Mouse (Mus musculus) liver, adult 2 months (tissue): ENCODE results near the gene Lyl1.
A peak's percentile ranks its signal among the peaks of the same experiment; 100 is the strongest.

ENCODE experiments used
- CTCF ChIP-seq: fragments of 200-500 bp; IDR thresholded peaks from 2 replicates; pipeline ENCODE4 v1.5.1; 2011; ENCODE audit warnings: low read depth, low read length, control low read depth
- POLR2A ChIP-seq: fragments of 200-500 bp; IDR thresholded peaks from 2 replicates; pipeline ENCODE4 v1.6.1; 2011; ENCODE audit warnings: low read length, control low read depth; ENCODE audit not compliant: insufficient read depth; ENCODE audit errors: extremely low read depth

DNA sequence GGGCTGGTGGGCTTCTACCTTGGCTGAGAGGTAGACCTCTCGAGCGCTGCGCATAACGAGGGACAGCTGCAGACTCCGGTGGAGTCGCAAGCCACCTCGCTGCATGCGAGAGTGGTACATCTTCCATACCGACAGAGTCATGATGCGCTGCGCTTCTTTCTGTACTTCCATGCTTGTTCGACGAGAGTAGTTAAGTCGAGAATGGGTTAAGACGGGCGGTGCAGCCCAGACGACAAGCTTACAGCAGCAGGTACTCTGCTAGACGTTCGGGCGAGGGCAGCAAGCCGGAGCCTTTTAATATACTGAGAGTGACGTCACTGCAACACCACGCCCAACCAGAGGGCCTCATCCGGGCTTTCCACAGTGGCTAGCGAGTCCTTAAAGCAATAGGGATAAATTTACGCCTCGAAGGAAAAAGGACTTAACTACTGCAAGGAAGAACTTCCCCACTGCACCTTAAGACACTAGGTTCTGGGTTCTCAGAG is 38.6 kb upstream of the Lyl1 start, which contains the start of gene Ier2:
- no peak for TF ChIP-seq CTCF
- peak; percentile 100 for TF ChIP-seq POLR2A
